Mouse (Mus musculus) liver, adult 2 months (tissue): ENCODE data around the gene Got2.

Source experiments
- CTCF ChIP-seq: fragments of 200-500 bp; IDR thresholded peaks from 2 replicates; pipeline ENCODE4 v1.5.1; 2011; ENCODE audit warnings: low read depth, low read length, control low read depth
- POLR2A ChIP-seq: fragments of 200-500 bp; IDR thresholded peaks from 2 replicates; pipeline ENCODE4 v1.6.1; 2011; ENCODE audit warnings: low read length, control low read depth; ENCODE audit not compliant: insufficient read depth; ENCODE audit errors: extremely low read depth

DNA sequence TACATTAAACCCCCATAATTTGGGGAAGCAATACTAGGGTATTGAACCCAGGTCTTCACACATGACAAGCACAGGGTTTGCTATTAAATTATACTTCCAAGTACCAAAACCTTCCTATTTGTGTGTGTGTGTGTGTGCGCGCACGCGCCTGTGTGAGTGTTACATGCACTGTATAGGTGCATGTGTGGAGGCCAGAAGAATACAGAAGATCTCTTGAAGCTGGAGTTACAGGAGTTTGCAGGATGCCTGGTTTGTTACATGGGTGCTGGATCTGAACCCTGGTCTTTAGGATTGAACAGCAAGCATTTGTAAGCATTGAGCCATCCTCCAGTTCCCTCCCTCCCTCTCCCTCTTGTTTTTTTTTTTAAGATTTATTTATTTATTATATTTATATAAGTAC lies 49.1 kb downstream of the Got2 start:
- TF ChIP-seq CTCF (no peak), POLR2A (no peak)
